Mouse (Mus musculus): ENCODE data around the gene Flot1.
A peak's percentile ranks its signal among the peaks of the same experiment; 100 is the strongest.

- TF ChIP-seq MAX (IDR thresholded peaks at IDR 0.05; ENCODE audit: low read length) (no peak), CHD2 (IDR thresholded peaks at IDR 0.05; ENCODE audit: low read length) (no peak), NRF1 (IDR thresholded peaks at IDR 0.05; ENCODE audit: insufficient read depth, low read depth, low read length, poor library complexity, severe bottlenecking) (no peak), SIN3A (IDR thresholded peaks at IDR 0.05; ENCODE audit: low read length) (no peak), GATA1 (IDR thresholded peaks at IDR 0.05; ENCODE audit: low read depth, low read length) (peak; percentile 9; the same call in 1 of the 2 replicates), CTCF (IDR thresholded peaks at IDR 0.05 in 2 of 3, conservative IDR thresholded peaks at IDR 0.05 in 1 of 3; ENCODE audit: control insufficient read depth in 1 of 3, insufficient read depth in 1 of 3, low read depth in 2 of 3, low read length in 3 of 3, poor library complexity in 1 of 3, severe bottlenecking in 1 of 3) (0 out of 6 replicates have a peak, but pooled peaks of 1 of the 3 experiments have one; percentile 3), POLR2A (IDR thresholded peaks at IDR 0.05; ENCODE audit: control insufficient read depth in 1 of 2, insufficient read depth in 1 of 2, low read depth in 1 of 2, low read length in 2 of 2, poor library complexity in 1 of 2) (peak; percentile 81 to 99), POLR2AphosphoS2 (IDR thresholded peaks at IDR 0.05; ENCODE audit: low read length) (no peak), UBTF (IDR thresholded peaks at IDR 0.05; ENCODE audit: borderline replicate concordance, insufficient read depth, low read depth, low read length) (no peak), ETS1 (IDR thresholded peaks at IDR 0.05; ENCODE audit: low read depth, low read length) (no peak), BHLHE40 (IDR thresholded peaks at IDR 0.05; ENCODE audit: borderline replicate concordance, low read depth, low read length) (no peak), CHD1 (IDR thresholded peaks at IDR 0.05; ENCODE audit: low read depth, low read length) (no peak)
Observed at GRCm38 (mm10) chr17:35838122-35838544, 15.1 kb downstream of the Flot1 start, which contains the start of gene Tubb5.
